Comparison of ENCODE assay signal across 24 mouse cellular contexts in genomic region chr4:120342658-120343057, GRCm38 (mm10). TPM values are rescaled to one million over a fixed set of nuclear protein-coding genes. Genes with fewer than 3 reads are reported as not detected.
A peak's percentile ranks its signal among the peaks of the same experiment; 100 is the strongest.
DNase-seq lines count a peak whose midpoint lies in the region; ATAC-seq lines count a peak whose summit lies in the region.
"Had no signal": no experiment of that assay in that cellular context is flagged by ENCODE, and none has a peak within 500 bp of the region (broad histone marks: within the 10 kb centered on the region; RNA-seq: fewer than 3 reads in every experiment).

No protein-coding gene starts in this region.

- peak; percentile 81 for DNase-seq in heart, adult 11 months
- no peak for DNase-seq in heart, adult 8-10 months (ENCODE audit: low spot score)
- no peak for DNase-seq in layer of hippocampus, postnatal 25 days (ENCODE audit: extremely low spot score in 1 of 2, low spot score in 1 of 2)
- DNase-seq: adrenal gland, adult 8-10 months; adrenal gland, postnatal 14 days; adrenal gland, postnatal 36 days; B cell, adult 2 months; cerebellum, adult 18-20 months; cerebellum, adult 8-10 months; cerebellum, adult 9-11 months; cerebellum, postnatal 14 days; cerebellum, postnatal 36 days; embryo, embryonic 11 days; forebrain, postnatal 0 days had no signal

- peak; percentile 57; the same call in 1 of the 2 replicates for ATAC-seq in granulocyte monocyte progenitor cell, adult 5-6 weeks (replicated peaks; ENCODE audit: poor library complexity, severe bottlenecking)
- peak; percentile 57 for ATAC-seq in megakaryocyte progenitor cell, adult 5-6 weeks (replicated peaks; ENCODE audit: poor library complexity)
- ATAC-seq: activated CD4-positive, CD25-positive, alpha-beta regulatory T cell, adult 4 months; CD4-positive, CD25-positive, alpha-beta regulatory T cell, adult 4 months; forebrain, embryonic 13.5 days; forebrain, embryonic 15.5 days; forebrain, postnatal 0 days; Patski had no signal

RNA-seq across cellular contexts. Expression of gene Foxo6, which starts 55.5 kb away (rescaled TPM):
- total RNA-seq in heart, adult 8-10 months (2022): 1 to 10 TPM; 2.3 to 6.3 (median 3.3) TPM
- not detected in 2 replicates for total RNA-seq in granulocyte monocyte progenitor cell, adult 5-6 weeks (2014; fragmentation: Nextera tagmentation)
- total RNA-seq in granulocyte monocyte progenitor cell, adult 5-6 weeks (2017): not detected in 2 replicates
- total RNA-seq in megakaryocyte progenitor cell, adult 5-6 weeks (2015): not detected in 2 replicates
- not detected in 2 replicates for total RNA-seq in megakaryocyte progenitor cell, adult 5-6 weeks (2017)
- 10 to 100 TPM; 36.3 to 37.4 TPM for total RNA-seq in layer of hippocampus, postnatal 25 days (2021)
- total RNA-seq: CH12.LX; common myeloid progenitor, adult 5-6 weeks; G1E had no signal

Comparison
In these comparisons a context has a peak if more than half of its experiments do, and no peak if none do; other contexts are left out.
1. RNA of gene Foxo6, which starts 55.5 kb away (total RNA-seq): 36.3 to 37.4 TPM in layer of hippocampus, postnatal 25 days; 2.3 to 6.3 TPM in heart, adult 8-10 months, not detected in granulocyte monocyte progenitor cell, adult 5-6 weeks and not detected in megakaryocyte progenitor cell, adult 5-6 weeks; every median in the first group is over 4 times any median in the second.